Mouse (Mus musculus): ENCODE results near the gene Itpa.

GRCm38 (mm10) chr2:130658530-130658929 lies 8.9 kb upstream of the Itpa start:
- TF ChIP-seq ZNF384 (IDR thresholded peaks at IDR 0.05; ENCODE audit: low read depth, low read length) (no peak), CTCF (conservative IDR thresholded peaks at IDR 0.05 in 1 of 2, IDR thresholded peaks at IDR 0.05 in 1 of 2; ENCODE audit: low read depth in 2 of 2, low read length in 2 of 2) (no peak), E2F4 (IDR thresholded peaks at IDR 0.05; ENCODE audit: insufficient replicate concordance, low read depth, low read length) (no peak), CHD2 (IDR thresholded peaks at IDR 0.05; ENCODE audit: low read length) (no peak), EP300 (IDR thresholded peaks at IDR 0.05; ENCODE audit: low read length) (no peak), HCFC1 (IDR thresholded peaks at IDR 0.05; ENCODE audit: low read depth, low read length) (no peak), ZKSCAN1 (IDR thresholded peaks at IDR 0.05; ENCODE audit: borderline replicate concordance, low read depth, low read length) (no peak), MAFK (IDR thresholded peaks at IDR 0.05; ENCODE audit: insufficient replicate concordance, low read length) (no peak), ZMIZ1 (IDR thresholded peaks at IDR 0.05; ENCODE audit: low read depth, low read length) (no peak)
